Mouse (Mus musculus): ENCODE results near the gene Gse1. TPM values are rescaled to one million over a fixed set of nuclear protein-coding genes. Genes with fewer than 3 reads are reported as not detected.
"Not testable (repeated sequence)": the region's sequence is repeated elsewhere in the genome, so short reads cannot be mapped to it uniquely, and the experiment has no call there.

The Gse1 gene
- polyA plus RNA-seq, 1 experiment from 2014 or later, result 10.0 TPM

GRCm38 (mm10) chr8:120347734-120348341, 119.6 kb downstream of the Gse1 start:
- WGBS, result 65% methylated on average over 21 of the region's 21 CpGs
- peaks cover 93% of the 10 kb centered on the region for H3K4me1 ChIP-seq
- ATAC-seq (replicated peaks; ENCODE audit: low FRiP score), result no peak

GRCm38 (mm10) chr8:120348922-120349321, 120.7 kb downstream of the Gse1 start:
- Histone ChIP-seq H3K9me3 (replicated peaks) (no peaks in the 10 kb centered on the region), H3K27ac (peak overlapping the region; percentile 42; the same call in 1 of the 2 replicates), H3K4me1 (peaks cover 94% of the 10 kb centered on the region), H3K4me3 (replicated peaks) (no peak overlapping the region), H3K9ac (no peak overlapping the region), H3K36me3 (no peaks in the 10 kb centered on the region), H3K27me3 (no peaks in the 10 kb centered on the region), H3K4me2 (peak overlapping the region; percentile 24; the same call in 1 of the 2 replicates)
- 11% methylated on average over 11 of the region's 11 CpGs for WGBS
- ATAC-seq (replicated peaks; ENCODE audit: low FRiP score), result 0 out of 2 replicates have a peak, but pooled peaks have one; percentile 28

More at GRCm38 (mm10) chr8:120347734-120348341, 119.6 kb downstream of the Gse1 start:
- Histone ChIP-seq H3K4me2 (no peak overlapping the region), H3K27me3 (no peaks in the 10 kb centered on the region), H3K27ac (no peak overlapping the region), H3K9ac (no peak overlapping the region), H3K9me3 (replicated peaks) (no peaks in the 10 kb centered on the region), H3K36me3 (no peaks in the 10 kb centered on the region), H3K4me3 (replicated peaks) (no peak overlapping the region)

- 31% methylated on average over 7 of the region's 7 CpGs for WGBS
- H3K9me3 ChIP-seq (replicated peaks), result no peaks in the 10 kb centered on the region
- H3K27me3 ChIP-seq, result peaks cover 4% of the 10 kb centered on the region; the same call in 1 of the 2 replicates
- H3K4me2 ChIP-seq, result no peak overlapping the region
- H3K36me3 ChIP-seq, result no peaks in the 10 kb centered on the region
- H3K4me1 ChIP-seq, result peaks cover 92% of the 10 kb centered on the region
- H3K9ac ChIP-seq, result no peak overlapping the region
- H3K4me3 ChIP-seq (replicated peaks), result no peak overlapping the region
- no peak for ATAC-seq (replicated peaks; ENCODE audit: low FRiP score)
- H3K27ac ChIP-seq, result peak overlapping the region; percentile 19
Measured at GRCm38 (mm10) chr8:120351332-120352071, 123.2 kb downstream of the Gse1 start.

- no peak overlapping the region for H3K4me3 ChIP-seq (replicated peaks)
- H3K27me3 ChIP-seq, result peaks cover 4% of the 10 kb centered on the region; the same call in 1 of the 2 replicates
- peaks cover 87% of the 10 kb centered on the region for H3K4me1 ChIP-seq
- H3K36me3 ChIP-seq, result no peaks in the 10 kb centered on the region
- H3K4me2 ChIP-seq, result peak overlapping the region; percentile 31
- ATAC-seq (replicated peaks; ENCODE audit: low FRiP score), result no peak; the same call in 1 of the 2 replicates
- H3K9me3 ChIP-seq (replicated peaks), result no peaks in the 10 kb centered on the region
- WGBS, result 7% methylated on average over 10 of the region's 10 CpGs
- H3K27ac ChIP-seq, result peak overlapping the region; percentile 76
- H3K9ac ChIP-seq, result no peak overlapping the region
Measured at GRCm38 (mm10) chr8:120352096-120352495, 123.8 kb downstream of the Gse1 start.

- no peak overlapping the region for H3K4me2 ChIP-seq
- 42% methylated on average over 9 of the region's 9 CpGs for WGBS
- H3K9me3 ChIP-seq (replicated peaks), result no peaks in the 10 kb centered on the region
- H3K27ac ChIP-seq, result no peak overlapping the region
- H3K9ac ChIP-seq, result 0 out of 2 replicates have a peak overlapping the region, but pooled peaks have one; percentile 10
- H3K27me3 ChIP-seq, result peaks cover 4% of the 10 kb centered on the region; the same call in 1 of the 2 replicates
- ATAC-seq (replicated peaks; ENCODE audit: low FRiP score), result no peak
- no peak overlapping the region for H3K4me3 ChIP-seq (replicated peaks)
- H3K4me1 ChIP-seq, result peaks cover 66% of the 10 kb centered on the region
- no peaks in the 10 kb centered on the region for H3K36me3 ChIP-seq
Measured at GRCm38 (mm10) chr8:120356067-120356466, 127.8 kb downstream of the Gse1 start.

GRCm38 (mm10) chr8:120357504-120357903, 129.2 kb downstream of the Gse1 start:
- Histone ChIP-seq H3K4me1 (peaks cover 58% of the 10 kb centered on the region), H3K9ac (no peak overlapping the region), H3K27ac (no peak overlapping the region), H3K9me3 (replicated peaks) (no peaks in the 10 kb centered on the region), H3K4me2 (no peak overlapping the region), H3K4me3 (replicated peaks) (no peak overlapping the region), H3K27me3 (peaks cover 4% of the 10 kb centered on the region; the same call in 1 of the 2 replicates), H3K36me3 (no peaks in the 10 kb centered on the region)
- ATAC-seq (replicated peaks; ENCODE audit: low FRiP score), result no peak
- WGBS, result 81% methylated on average over 6 of the region's 6 CpGs

GRCm38 (mm10) chr8:120361301-120361700, 133.0 kb downstream of the Gse1 start:
- no peak for ATAC-seq (replicated peaks; ENCODE audit: low FRiP score)
- Histone ChIP-seq H3K4me3 (replicated peaks) (no peak overlapping the region), H3K4me1 (peaks cover 47% of the 10 kb centered on the region), H3K4me2 (no peak overlapping the region), H3K27ac (0 out of 2 replicates have a peak overlapping the region, but pooled peaks have one; percentile 7), H3K27me3 (no peaks in the 10 kb centered on the region), H3K36me3 (no peaks in the 10 kb centered on the region), H3K9ac (no peak overlapping the region), H3K9me3 (replicated peaks) (no peaks in the 10 kb centered on the region)
- 77% methylated on average over 8 of the region's 8 CpGs for WGBS

GRCm38 (mm10) chr8:120363552-120364071, 135.4 kb downstream of the Gse1 start:
- Histone ChIP-seq H3K4me1 (peaks cover 54% of the 10 kb centered on the region), H3K9ac (0 out of 2 replicates have a peak overlapping the region, but pooled peaks have one; percentile 2), H3K36me3 (no peaks in the 10 kb centered on the region), H3K27me3 (no peaks in the 10 kb centered on the region), H3K27ac (peak overlapping the region; percentile 74), H3K9me3 (replicated peaks) (no peaks in the 10 kb centered on the region), H3K4me2 (no peak overlapping the region), H3K4me3 (replicated peaks) (no peak overlapping the region)
- no peak for ATAC-seq (replicated peaks; ENCODE audit: low FRiP score)
- 31% methylated on average over 10 of the region's 10 CpGs for WGBS

- Histone ChIP-seq H3K27ac (peak overlapping the region; percentile 74), H3K4me2 (no peak overlapping the region), H3K9me3 (replicated peaks) (no peaks in the 10 kb centered on the region), H3K4me1 (peaks cover 60% of the 10 kb centered on the region), H3K9ac (0 out of 2 replicates have a peak overlapping the region, but pooled peaks have one; percentile 2), H3K4me3 (replicated peaks) (no peak overlapping the region), H3K36me3 (no peaks in the 10 kb centered on the region), H3K27me3 (no peaks in the 10 kb centered on the region)
- 30% methylated on average over 7 of the region's 7 CpGs for WGBS
- no peak for ATAC-seq (replicated peaks; ENCODE audit: low FRiP score)
Measured at GRCm38 (mm10) chr8:120364093-120364725, 136.0 kb downstream of the Gse1 start.

GRCm38 (mm10) chr8:120366840-120367239, 138.6 kb downstream of the Gse1 start:
- Histone ChIP-seq H3K36me3 (no peaks in the 10 kb centered on the region), H3K4me3 (replicated peaks) (no peak overlapping the region), H3K9me3 (replicated peaks) (no peaks in the 10 kb centered on the region), H3K27ac (no peak overlapping the region), H3K4me2 (no peak overlapping the region), H3K4me1 (peaks cover 70% of the 10 kb centered on the region), H3K27me3 (no peaks in the 10 kb centered on the region), H3K9ac (no peak overlapping the region)
- no peak for ATAC-seq (replicated peaks; ENCODE audit: low FRiP score)
- 83% methylated on average over 6 of the region's 6 CpGs for WGBS

GRCm38 (mm10) chr8:120368191-120368590, 139.9 kb downstream of the Gse1 start:
- not testable (repeated sequence) for ATAC-seq (replicated peaks; ENCODE audit: low FRiP score); H3K4me2 ChIP-seq; H3K27me3 ChIP-seq; H3K9me3 ChIP-seq (replicated peaks); H3K36me3 ChIP-seq; H3K4me3 ChIP-seq (replicated peaks); H3K9ac ChIP-seq
- peaks cover 83% of the 10 kb centered on the region for H3K4me1 ChIP-seq
- peak overlapping the region; percentile 82 for H3K27ac ChIP-seq
- WGBS, result 74% methylated on average over 1 of the region's 1 CpGs
